Mouse (Mus musculus) C3H10T1/2 (cell line): ENCODE results near the gene Lrrc7. TPM values are rescaled to one million over a fixed set of nuclear protein-coding genes. Genes with fewer than 3 reads are reported as not detected.

Source experiments
- polyA plus RNA-seq, 2 experiments: library from polyadenylated mRNA; unstranded; fragments of >200 nt; fragmentation: generic; extraction: Trizol; gene quantifications; one replicate each; pipeline ENCODE4 v1.2.1; 2012; ENCODE audit warnings: missing spikeins in 2 of 2

Lrrc7 gene
- not detected for polyA plus RNA-seq

DNA sequence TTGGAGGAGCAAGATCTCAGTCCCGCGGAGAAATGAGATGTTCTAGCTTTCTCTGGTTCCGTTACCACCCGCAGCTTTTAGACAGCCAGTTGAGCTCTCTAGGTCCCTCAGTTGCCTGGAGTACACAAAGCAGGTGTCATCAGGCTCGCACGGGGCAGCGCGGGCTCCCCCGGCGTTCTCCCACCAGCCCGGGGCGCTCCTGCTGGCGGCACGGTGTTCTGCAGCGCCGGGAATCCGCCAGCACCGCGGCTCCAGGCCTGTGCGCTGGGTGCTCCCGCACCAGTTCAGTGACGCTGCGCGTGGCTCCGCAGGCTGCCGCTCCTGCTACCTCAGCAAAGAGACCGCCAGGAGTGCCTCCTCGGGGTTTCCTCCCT is at the start of gene Lrrc7:
Gene Lrrc7 (minus strand): TSS at position 235 of the 374 bp plus-strand sequence.

DNA sequence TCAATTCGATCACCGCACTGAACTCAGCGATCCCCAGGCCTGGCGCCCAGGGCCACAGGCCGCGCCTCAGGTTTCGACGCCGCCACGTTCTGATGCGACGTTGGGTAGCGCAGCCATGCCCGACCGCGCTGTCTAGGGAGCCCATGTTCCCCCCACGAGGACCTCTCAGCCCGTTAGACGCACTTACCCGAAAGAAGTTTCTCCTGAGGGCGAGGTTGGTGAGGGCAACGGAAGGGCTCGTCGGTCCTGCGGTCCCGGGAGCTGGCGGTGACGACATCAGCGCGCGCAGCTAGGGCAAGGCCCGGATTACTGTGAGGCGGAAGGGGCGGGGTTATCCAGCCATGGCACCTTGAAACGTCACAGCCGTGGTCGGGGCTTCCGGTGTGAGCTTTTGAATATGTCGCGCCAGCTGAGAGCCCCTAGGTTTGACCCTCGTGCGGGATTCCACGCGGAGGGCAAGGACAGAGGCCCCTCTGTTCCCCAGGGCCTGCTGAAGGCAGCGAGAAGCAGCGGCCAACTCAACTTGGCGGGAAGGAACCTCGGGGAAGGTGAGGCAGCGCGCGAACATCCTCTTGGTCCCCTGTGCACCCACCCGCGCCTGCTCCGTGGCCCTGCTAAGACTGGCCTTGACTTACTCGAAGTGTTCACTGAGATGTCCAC is 525.6 kb downstream of the Lrrc7 start, which contains the start of the genes Srsf11 and Lrrc40:
Gene Srsf11 (minus strand): TSS at position 311 of the 660 bp plus-strand sequence.
Gene Lrrc40 (plus strand): TSS at position 334 of the 660 bp plus-strand sequence.

